Comparison of ENCODE assay signal across 8 mouse cellular contexts in the genomic region with DNA sequence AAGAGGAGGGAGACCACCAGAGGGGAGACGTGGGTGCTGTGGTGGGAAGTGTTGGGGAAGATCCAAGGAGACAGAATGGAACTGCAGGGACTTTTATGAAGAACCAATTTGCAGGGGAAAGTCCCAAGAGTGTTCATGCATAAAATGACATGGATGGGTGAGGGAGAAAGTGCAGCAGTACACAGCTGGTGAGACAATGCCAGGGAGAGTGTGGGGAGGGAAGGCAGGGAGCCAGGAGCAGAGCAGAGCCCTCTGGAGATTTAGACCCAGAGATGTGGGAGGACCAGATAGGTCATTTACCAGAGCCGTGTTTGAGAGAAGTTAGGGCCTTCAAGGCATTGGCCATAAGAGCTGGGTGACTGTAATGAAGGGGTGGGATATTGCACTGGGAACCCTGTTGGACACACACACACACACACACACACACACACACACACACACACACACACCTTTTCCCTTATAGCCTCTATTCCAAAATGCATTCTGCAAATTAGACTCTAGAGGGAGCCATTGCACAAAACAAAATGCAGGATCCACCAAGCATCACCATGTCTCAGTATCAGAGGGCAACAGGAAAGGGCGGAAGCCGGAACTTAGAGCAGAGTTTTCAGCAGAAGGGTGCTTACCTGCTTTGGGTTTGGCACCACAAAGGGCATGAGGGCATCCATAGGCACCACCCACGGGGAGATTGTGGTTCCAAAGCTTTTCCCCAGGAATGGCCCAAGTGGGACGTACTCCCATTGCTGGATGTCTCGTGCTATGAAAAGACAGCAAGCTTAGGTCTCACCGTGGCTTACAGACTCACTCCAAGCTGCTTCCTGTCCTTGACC. TPM values are rescaled to one million over a fixed set of nuclear protein-coding genes. Genes with fewer than 3 reads are reported as not detected.
DNase-seq lines count a peak whose midpoint lies in the region; ATAC-seq and TF ChIP-seq lines count a peak whose summit lies in the region.

No protein-coding gene starts in this region.

- H3K27ac ChIP-seq in gastrocnemius, adult 2 months = no peak overlapping the region
- H3K27ac ChIP-seq in forebrain, embryonic 15.5 days (replicated peaks) = no peak overlapping the region
- no peak overlapping the region for H3K27ac ChIP-seq in midbrain, postnatal 0 days (ENCODE audit: low read depth, low read length)

- H3K36me3 ChIP-seq in forebrain, embryonic 15.5 days = no peaks in the 10 kb centered on the region
- no peaks in the 10 kb centered on the region for H3K36me3 ChIP-seq in midbrain, postnatal 0 days (ENCODE audit: insufficient read depth, low read length)

- DNase-seq in gastrocnemius, adult 2 months = no peak
- DNase-seq in gastrocnemius, postnatal 25 days = no peak
- peak; percentile 19 for DNase-seq in cerebellum, adult 11 months
- DNase-seq in induced T-regulatory cell, adult 2 months (ENCODE audit: low read depth) = peak; percentile 92
- DNase-seq in liver = peak; percentile 52
- peak; percentile 82 for DNase-seq in midbrain, postnatal 0 days (ENCODE audit: low spot score)
- DNase-seq in thymus, postnatal 14 days = peak; percentile 49

- peak; percentile 79 for ATAC-seq in forebrain, embryonic 15.5 days (replicated peaks)
- ATAC-seq in midbrain, postnatal 0 days (ENCODE audit: low FRiP score) = peak; percentile 76

- TF ChIP-seq CTCF in gastrocnemius, adult 2 months (IDR thresholded peaks at IDR 0.05) = peak; percentile 56
- peak; percentile 95 for TF ChIP-seq CTCF in midbrain, postnatal 0 days (IDR thresholded peaks at IDR 0.05)

- no peaks in the 10 kb centered on the region for H3K27me3 ChIP-seq in forebrain, embryonic 15.5 days
- H3K27me3 ChIP-seq in midbrain, postnatal 0 days (ENCODE audit: insufficient read depth, low read length) = no peaks in the 10 kb centered on the region

- H3K4me1 ChIP-seq in forebrain, embryonic 15.5 days = no peaks in the 10 kb centered on the region
- no peaks in the 10 kb centered on the region for H3K4me1 ChIP-seq in midbrain, postnatal 0 days (ENCODE audit: insufficient read depth, low read length)

- WGBS in forebrain, embryonic 15.5 days = 45% methylated on average over 8 of the region's 8 CpGs
- 45% methylated on average over 8 of the region's 8 CpGs for WGBS in midbrain, postnatal 0 days

- H3K9ac ChIP-seq in forebrain, embryonic 15.5 days (replicated peaks) = no peak overlapping the region
- no peak overlapping the region for H3K9ac ChIP-seq in midbrain, postnatal 0 days (replicated peaks; ENCODE audit: low read length, poor library complexity, severe bottlenecking)

- no peaks in the 10 kb centered on the region for H3K9me3 ChIP-seq in forebrain, embryonic 15.5 days
- H3K9me3 ChIP-seq in midbrain, postnatal 0 days (ENCODE audit: low read length) = no peaks in the 10 kb centered on the region

- no peak overlapping the region for H3K4me3 ChIP-seq in gastrocnemius, adult 2 months
- no peak overlapping the region for H3K4me3 ChIP-seq in forebrain, embryonic 15.5 days
- H3K4me3 ChIP-seq in midbrain, postnatal 0 days (ENCODE audit: low read depth, low read length) = no peak overlapping the region

- intact Hi-C loops in gastrocnemius, adult 2 months (cut with DNase I) = loop anchor here (2.0 to 5.0 kb wide), 3 partner anchors 158 to 200 kb away; no protein-coding TSS in a partner anchor

- no peak overlapping the region; the same call in 1 of the 2 replicates for H3K4me2 ChIP-seq in forebrain, embryonic 15.5 days (replicated peaks)
- no peak overlapping the region for H3K4me2 ChIP-seq in midbrain, postnatal 0 days (ENCODE audit: low read depth, low read length, poor library complexity, severe bottlenecking)

RNA-seq across cellular contexts. Expression of gene Fah, which starts 12.2 kb away (rescaled TPM):
- total RNA-seq in gastrocnemius, adult 2 months (2021) = 1 to 10 TPM; 1.6 to 3.0 TPM
- total RNA-seq in gastrocnemius, postnatal 25 days (2021) = 1 to 10 TPM; 1.4 to 4.0 TPM
- 6.1 and 6.8 TPM in 2 replicates for polyA plus RNA-seq in forebrain, embryonic 15.5 days (2015; fragmentation: Nextera tagmentation; extraction: Ambion mirVana)
- 17.1 and 18.0 TPM in 2 replicates for total RNA-seq in midbrain, postnatal 0 days (2014; rRNA removed)
- 13.5 and 15.8 TPM in 2 replicates for polyA plus RNA-seq in midbrain, postnatal 0 days (2015; fragmentation: Nextera tagmentation; extraction: Ambion mirVana)

Comparison
In these comparisons a context has a peak if more than half of its experiments do, and no peak if none do; other contexts are left out.
1. DNase-seq: peak in cerebellum, adult 11 months (single experiment), induced T-regulatory cell, adult 2 months (single experiment), liver (single experiment), midbrain, postnatal 0 days (single experiment) and thymus, postnatal 14 days (single experiment); none in gastrocnemius, adult 2 months (single experiment) and gastrocnemius, postnatal 25 days (single experiment).